Mouse (Mus musculus) embryonic facial prominence, embryonic 14.5 days (tissue): ENCODE results near the gene Spats1. TPM values are rescaled to one million over a fixed set of nuclear protein-coding genes. Genes with fewer than 3 reads are reported as not detected.

Experiments
- ATAC-seq: fragments of 200-750 bp; cut with Nextera tagmentation; 2 replicates; pipeline ENCODE4 v1.8.0; 2017; ENCODE audit warnings: low read depth, moderate number of reproducible peaks, moderate TSS enrichment
- DNase-seq: peaks from one replicate; pipeline ENCODE4 v3.0.0-alpha.2; 2015; ENCODE audit warnings: low spot score
- H3K27ac ChIP-seq: fragments of 300-500 bp; sonication (generic); replicated peaks from 2 replicates; pipeline ENCODE4 v1.5.1; 2014; ENCODE audit warnings: low read depth, mild to moderate bottlenecking, low read length, moderate library complexity
- H3K27me3 ChIP-seq: fragments of 300-500 bp; sonication (generic); replicated peaks from 2 replicates; pipeline ENCODE4 v1.6.1; 2014; ENCODE audit warnings: low read length; ENCODE audit not compliant: control insufficient read depth, insufficient read depth
- H3K36me3 ChIP-seq: fragments of 300-500 bp; sonication (generic); 2 replicates; pipeline ENCODE4 v1.6.1; 2014; ENCODE audit warnings: low read length, mixed read lengths; ENCODE audit not compliant: control insufficient read depth, insufficient read depth
- H3K4me1 ChIP-seq: fragments of 300-500 bp; sonication (generic); 2 replicates; pipeline ENCODE4 v1.6.1; 2014; ENCODE audit warnings: antibody characterized with exemption, low read length; ENCODE audit not compliant: control insufficient read depth, insufficient read depth
- H3K4me2 ChIP-seq: fragments of 300-500 bp; sonication (generic); 2 replicates; pipeline ENCODE4 v1.6.1; 2014; ENCODE audit warnings: low read depth, mild to moderate bottlenecking, low read length, moderate library complexity, mixed read lengths
- H3K4me3 ChIP-seq: fragments of 300-500 bp; sonication (generic); 2 replicates; pipeline ENCODE4 v1.5.1; 2014; ENCODE audit warnings: low read depth, mild to moderate bottlenecking, low read length
- H3K9ac ChIP-seq: fragments of 300-500 bp; sonication (generic); 2 replicates; pipeline ENCODE4 v1.6.1; 2014; ENCODE audit warnings: low read depth, mild to moderate bottlenecking, low read length, moderate library complexity, mixed read lengths
- H3K9me3 ChIP-seq: fragments of 300-500 bp; sonication (generic); 2 replicates; pipeline ENCODE4 v1.6.1; 2016; ENCODE audit warnings: low read length; ENCODE audit not compliant: control insufficient read depth
- WGBS: fragments of 180-500 bp; shearing (Covaris S2); extraction: QIAGEN DNeasy Blood & Tissue Kit; methylation state at CpG from one replicate; pipeline ENCODE4 v1.1.7; 2014; 5-methylcytosine and 5-hydroxymethylcytosine counted together
- polyA plus RNA-seq: library from polyadenylated mRNA; unstranded; fragments of >200 nt; fragmentation: Nextera tagmentation; extraction: Ambion mirVana; gene quantifications from 2 replicates; pipeline ENCODE4 v1.2.1, GENCODE M21; 2014

The Spats1 gene
- polyA plus RNA-seq, 1 experiment from 2014 or later: 0.95 TPM

DNA sequence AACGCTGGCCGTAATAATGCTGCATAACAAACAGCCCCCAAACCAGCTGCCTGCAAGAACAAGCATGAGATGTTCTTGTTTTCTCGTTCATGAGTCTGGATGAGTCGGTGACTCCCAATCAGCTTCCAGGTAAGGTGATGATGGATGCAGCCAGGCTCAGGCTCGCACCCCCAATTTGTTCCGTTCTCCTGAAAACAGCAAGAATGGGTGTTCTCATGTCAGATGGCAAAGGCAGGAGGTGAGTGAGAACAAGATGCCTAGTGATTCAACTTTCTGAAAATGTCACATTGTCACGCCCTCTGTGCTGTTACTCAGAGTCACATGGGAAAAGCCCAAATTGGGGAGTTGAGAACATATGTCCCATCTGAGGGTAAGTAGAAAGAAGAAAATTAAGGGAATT is 10.4 kb upstream of the Spats1 start:
- no peak for DNase-seq
- H3K27ac ChIP-seq: no peak overlapping the region
- H3K4me3 ChIP-seq: no peak overlapping the region
- ATAC-seq: no peak
- no peaks in the 10 kb centered on the region; the same call in 1 of the 2 replicates for H3K9me3 ChIP-seq
- H3K4me1 ChIP-seq: no peaks in the 10 kb centered on the region
- no peak overlapping the region for H3K9ac ChIP-seq
- H3K36me3 ChIP-seq: no peaks in the 10 kb centered on the region
- H3K4me2 ChIP-seq: no peak overlapping the region
- WGBS: 86% methylated on average over 7 of the region's 7 CpGs
- H3K27me3 ChIP-seq: no peaks in the 10 kb centered on the region

DNA sequence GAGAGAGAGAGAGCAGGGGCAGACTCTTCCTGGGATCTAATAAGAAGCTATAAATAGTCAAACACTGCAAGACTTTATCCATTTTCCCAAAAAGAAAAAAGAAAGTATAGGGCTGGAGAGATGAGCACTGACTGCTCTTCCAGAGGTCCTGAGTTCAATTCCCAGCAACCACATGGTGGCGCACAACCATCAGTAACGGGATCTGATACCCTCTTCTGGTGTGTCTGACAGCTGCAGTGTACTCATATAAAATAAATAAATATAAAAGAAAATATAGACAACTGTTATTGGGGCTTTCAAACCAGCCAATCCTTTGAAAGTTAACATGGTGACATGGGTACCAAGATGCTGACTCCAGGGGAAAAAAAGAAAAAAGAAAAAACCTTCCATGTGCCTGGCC is 5.2 kb upstream of the Spats1 start:
- Histone ChIP-seq H3K9me3 (no peaks in the 10 kb centered on the region; the same call in 1 of the 2 replicates), H3K4me1 (no peaks in the 10 kb centered on the region), H3K4me3 (no peak overlapping the region), H3K4me2 (no peak overlapping the region), H3K9ac (no peak overlapping the region), H3K36me3 (no peaks in the 10 kb centered on the region), H3K27ac (no peak overlapping the region), H3K27me3 (peaks cover 11% of the 10 kb centered on the region; the same call in 1 of the 2 replicates)
- DNase-seq (no peak), ATAC-seq (no peak)
- 26% methylated on average over 2 of the region's 2 CpGs for WGBS

GRCm38 (mm10) chr17:45478234-45478825 is 3.1 kb upstream of the Spats1 start:
- Histone ChIP-seq H3K36me3 (no peaks in the 10 kb centered on the region), H3K9ac (no peak overlapping the region), H3K27me3 (peaks cover 13% of the 10 kb centered on the region), H3K4me1 (no peaks in the 10 kb centered on the region), H3K4me2 (no peak overlapping the region), H3K27ac (no peak overlapping the region), H3K4me3 (no peak overlapping the region), H3K9me3 (no peaks in the 10 kb centered on the region; the same call in 1 of the 2 replicates)
- peak; percentile 66 for DNase-seq
- ATAC-seq: peak; percentile 31; the same call in 1 of the 2 replicates
- 11% methylated on average over 12 of the region's 12 CpGs for WGBS

DNA sequence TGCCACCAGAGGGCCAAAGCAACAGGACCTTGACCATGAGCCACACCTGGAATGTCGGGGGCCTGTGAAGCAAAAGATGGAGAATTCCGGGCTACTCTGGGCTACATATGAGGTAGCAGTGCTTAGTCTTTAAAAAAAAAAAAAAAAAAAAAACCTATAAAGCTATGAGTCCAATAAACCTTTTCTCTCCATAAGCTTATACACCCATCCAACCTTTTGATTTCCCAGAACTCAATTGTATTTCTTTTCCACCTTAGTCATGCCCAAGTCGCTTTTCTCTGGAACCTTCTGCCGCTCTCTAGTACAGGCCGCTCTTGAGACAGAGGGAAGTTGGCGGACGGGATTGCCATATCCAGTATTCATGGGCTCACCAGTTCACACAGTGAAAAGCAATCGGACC is 1.1 kb downstream of the Spats1 start:
- Histone ChIP-seq H3K27ac (no peak overlapping the region), H3K27me3 (peaks cover 13% of the 10 kb centered on the region), H3K4me2 (peak overlapping the region; percentile 58), H3K36me3 (no peaks in the 10 kb centered on the region), H3K9me3 (no peaks in the 10 kb centered on the region), H3K9ac (no peak overlapping the region), H3K4me1 (no peaks in the 10 kb centered on the region), H3K4me3 (peak overlapping the region; percentile 43)
- DNase-seq (no peak), ATAC-seq (no peak)
- 69% methylated on average over 8 of the region's 8 CpGs for WGBS

DNA sequence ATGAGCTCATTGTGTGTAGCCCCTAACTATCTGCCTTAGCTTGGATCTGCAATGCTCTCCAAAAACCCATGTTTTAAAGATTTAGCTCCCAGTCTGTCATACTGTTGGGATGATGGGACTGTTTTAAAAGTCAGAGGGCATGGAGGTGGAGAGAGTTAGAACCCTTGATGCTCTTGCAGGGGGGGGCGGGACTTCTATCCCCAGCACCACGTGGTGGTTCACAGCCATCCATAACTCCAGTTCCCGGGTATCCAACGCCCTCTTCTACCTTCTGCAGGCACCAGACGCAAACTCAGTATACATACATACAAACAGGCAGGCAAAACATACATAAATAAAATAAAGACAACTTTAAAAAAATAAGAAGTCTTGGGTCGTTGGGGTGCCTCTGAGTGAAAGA is 1.5 kb downstream of the Spats1 start:
- peaks cover 13% of the 10 kb centered on the region for H3K27me3 ChIP-seq
- no peak overlapping the region for H3K9ac ChIP-seq
- no peaks in the 10 kb centered on the region for H3K4me1 ChIP-seq
- 76% methylated on average over 6 of the region's 6 CpGs for WGBS
- ATAC-seq (no peak), DNase-seq (no peak)
- no peak overlapping the region for H3K4me2 ChIP-seq
- H3K4me3 ChIP-seq: no peak overlapping the region
- no peaks in the 10 kb centered on the region for H3K36me3 ChIP-seq
- H3K9me3 ChIP-seq: no peaks in the 10 kb centered on the region
- H3K27ac ChIP-seq: no peak overlapping the region

GRCm38 (mm10) chr17:45470726-45471125 is 4.5 kb downstream of the Spats1 start:
- peaks cover 9% of the 10 kb centered on the region; the same call in 1 of the 2 replicates for H3K9me3 ChIP-seq
- 82% methylated on average over 7 of the region's 7 CpGs for WGBS
- H3K27me3 ChIP-seq: peaks cover 5% of the 10 kb centered on the region; the same call in 1 of the 2 replicates
- ATAC-seq (no peak), DNase-seq (no peak)
- no peaks in the 10 kb centered on the region for H3K4me1 ChIP-seq
- no peak overlapping the region for H3K4me3 ChIP-seq
- H3K36me3 ChIP-seq: no peaks in the 10 kb centered on the region
- no peak overlapping the region for H3K4me2 ChIP-seq
- H3K27ac ChIP-seq: no peak overlapping the region
- H3K9ac ChIP-seq: no peak overlapping the region

DNA sequence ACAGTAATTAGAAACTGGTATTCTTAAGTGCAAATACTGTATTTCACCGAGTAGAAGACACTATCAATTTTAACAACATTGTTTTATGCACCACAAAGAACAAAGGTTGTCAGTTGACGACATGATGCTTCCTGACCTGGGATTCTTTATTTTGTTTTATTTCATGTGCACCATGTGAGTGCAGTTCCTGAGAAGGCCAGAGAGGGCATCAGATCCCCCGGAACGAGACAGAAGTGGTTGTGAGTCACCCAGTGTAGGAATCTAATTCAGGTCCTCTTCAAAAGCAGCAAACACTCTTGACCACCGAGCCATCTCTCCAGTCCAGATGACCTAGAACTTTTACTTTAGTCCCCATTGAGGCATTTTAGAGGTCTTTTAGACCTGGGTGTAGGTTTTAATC is 6.9 kb downstream of the Spats1 start:
- no peak overlapping the region for H3K4me3 ChIP-seq
- 81% methylated on average over 5 of the region's 5 CpGs for WGBS
- H3K4me2 ChIP-seq: no peak overlapping the region
- peaks cover 9% of the 10 kb centered on the region; the same call in 1 of the 2 replicates for H3K9me3 ChIP-seq
- no peak overlapping the region for H3K9ac ChIP-seq
- no peaks in the 10 kb centered on the region for H3K27me3 ChIP-seq
- ATAC-seq: no peak
- no peak for DNase-seq
- no peaks in the 10 kb centered on the region for H3K36me3 ChIP-seq
- H3K4me1 ChIP-seq: no peaks in the 10 kb centered on the region
- H3K27ac ChIP-seq: no peak overlapping the region

GRCm38 (mm10) chr17:45466701-45467100 is 8.5 kb downstream of the Spats1 start:
- no peak overlapping the region for H3K9ac ChIP-seq
- no peak overlapping the region for H3K4me3 ChIP-seq
- ATAC-seq (no peak), DNase-seq (no peak)
- no peaks in the 10 kb centered on the region for H3K36me3 ChIP-seq
- H3K9me3 ChIP-seq: peaks cover 9% of the 10 kb centered on the region; the same call in 1 of the 2 replicates
- no peak overlapping the region for H3K4me2 ChIP-seq
- 59% methylated on average over 2 of the region's 2 CpGs for WGBS
- no peaks in the 10 kb centered on the region for H3K4me1 ChIP-seq
- H3K27me3 ChIP-seq: no peaks in the 10 kb centered on the region
- no peak overlapping the region for H3K27ac ChIP-seq

GRCm38 (mm10) chr17:45464255-45464654 is 11.0 kb downstream of the Spats1 start:
- DNase-seq (no peak), ATAC-seq (no peak)
- Histone ChIP-seq H3K4me2 (no peak overlapping the region), H3K9me3 (peaks cover 9% of the 10 kb centered on the region; the same call in 1 of the 2 replicates), H3K36me3 (no peaks in the 10 kb centered on the region), H3K9ac (no peak overlapping the region), H3K4me3 (no peak overlapping the region), H3K27ac (no peak overlapping the region), H3K4me1 (no peaks in the 10 kb centered on the region), H3K27me3 (no peaks in the 10 kb centered on the region)
- 84% methylated on average over 9 of the region's 9 CpGs for WGBS
